Mouse (Mus musculus) bone marrow, adult 2 months (tissue): ENCODE measurements around the gene Dhx35.

Experiments used
- CTCF ChIP-seq: fragments of 200-500 bp; IDR thresholded peaks from 2 replicates; pipeline ENCODE4 v1.5.1; 2011; ENCODE audit warnings: low read length, control low read depth; ENCODE audit not compliant: control insufficient read depth, insufficient read depth
- POLR2A ChIP-seq: fragments of 200-500 bp; IDR thresholded peaks from 2 replicates; pipeline ENCODE4 v1.6.1; 2011; ENCODE audit warnings: low read depth, mild to moderate bottlenecking, control low read depth, low read length, borderline replicate concordance; ENCODE audit not compliant: control insufficient read depth

DNA sequence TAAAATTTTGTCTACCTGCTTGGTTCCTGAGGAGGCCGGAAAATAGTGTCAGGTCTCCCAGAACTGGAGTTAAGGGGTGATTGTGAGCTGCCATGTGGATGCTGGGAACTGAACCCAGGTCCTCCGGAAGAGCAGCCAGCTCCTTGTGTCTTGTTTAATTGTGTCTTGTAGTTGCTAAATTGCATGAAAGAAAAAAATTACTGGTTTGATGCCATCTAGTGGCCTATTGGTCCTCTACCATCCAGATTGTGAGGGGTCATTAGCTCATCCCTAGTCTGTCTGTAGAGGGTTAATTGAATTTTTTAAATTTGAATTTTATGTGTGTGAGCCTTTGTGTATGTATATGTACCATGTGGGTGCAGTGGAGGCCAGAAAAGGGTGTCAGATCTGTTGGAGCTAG, 33.5 kb downstream of the Dhx35 start:
- no peak for TF ChIP-seq POLR2A
- no peak for TF ChIP-seq CTCF
